Mouse (Mus musculus) T-helper 2 cell (primary cell): ENCODE measurements at regions not wholly inside any gene's neighbourhood (a gene's known extent, or its start where the extent isn't known, plus 50 kb on each side); places are given as distances from the start of the nearest gene placed in this dataset.

ENCODE experiments used
- in situ Hi-C: fragments of 300-600 bp; cut with MboI, MseI; formaldehyde crosslinking; loops from one replicate; pipeline ENCODE4 v1.15.1; 2025; ENCODE audit warnings: high pct_unique_total_duplicates

DNA sequence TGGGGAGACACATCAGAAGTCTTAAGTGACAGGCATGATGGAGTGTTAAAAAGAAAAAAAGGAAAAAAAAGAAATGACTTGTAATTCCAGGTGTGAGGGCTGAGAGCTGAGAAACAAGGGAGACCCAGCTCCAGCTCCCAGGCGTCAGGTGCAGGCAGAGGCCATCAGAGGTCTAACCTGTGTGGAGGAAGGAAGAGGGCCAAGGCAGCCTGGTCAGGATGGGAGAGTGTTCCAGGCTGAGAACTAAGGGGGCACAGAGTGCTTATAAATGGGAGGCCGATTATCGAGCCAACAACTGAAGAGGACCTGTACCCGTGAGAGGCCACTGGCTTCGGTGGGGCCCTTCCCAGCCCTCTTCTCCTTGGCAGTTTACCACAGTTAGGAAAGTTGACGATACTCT lies 53.3 kb upstream of the Zfp706 start:
- in situ Hi-C loops = loop anchor here (25.0 kb wide), 1 partner anchor 1824 kb away; no protein-coding TSS in a partner anchor
